Mouse (Mus musculus) urinary bladder, postnatal 14 days (tissue): ENCODE data around the gene Tulp1.
"Not testable (repeated sequence)": the region's sequence is repeated elsewhere in the genome, so short reads cannot be mapped to it uniquely, and the experiment has no call there.

Experiments
- DNase-seq: peaks from one replicate; pipeline ENCODE4 v3.0.0; 2021; ENCODE audit warnings: low spot score

Tulp1 gene

DNA sequence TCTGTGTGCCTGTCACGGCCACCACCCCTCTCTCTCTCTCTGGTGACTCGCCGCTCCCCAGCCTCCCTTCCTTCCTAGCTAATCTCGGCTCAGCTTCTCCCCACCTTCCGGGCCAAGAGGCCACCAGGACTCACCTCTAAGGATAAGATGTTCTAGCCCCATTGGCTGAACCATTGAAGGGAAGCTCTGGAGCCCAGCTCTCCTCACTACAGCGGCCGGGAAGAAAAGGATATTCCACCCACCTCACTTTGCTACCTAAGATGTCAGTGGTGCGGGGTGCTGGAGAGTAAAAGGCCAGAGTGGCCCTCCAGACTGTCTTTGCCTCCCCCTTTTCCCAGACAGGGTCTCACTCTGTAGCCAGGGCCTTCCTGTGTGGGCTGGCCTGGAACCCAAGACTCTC is at the start of gene Tulp1:
Gene Tulp1 (minus strand): TSS at position 101 of the 400 bp plus-strand sequence.
- no peak for DNase-seq

DNA sequence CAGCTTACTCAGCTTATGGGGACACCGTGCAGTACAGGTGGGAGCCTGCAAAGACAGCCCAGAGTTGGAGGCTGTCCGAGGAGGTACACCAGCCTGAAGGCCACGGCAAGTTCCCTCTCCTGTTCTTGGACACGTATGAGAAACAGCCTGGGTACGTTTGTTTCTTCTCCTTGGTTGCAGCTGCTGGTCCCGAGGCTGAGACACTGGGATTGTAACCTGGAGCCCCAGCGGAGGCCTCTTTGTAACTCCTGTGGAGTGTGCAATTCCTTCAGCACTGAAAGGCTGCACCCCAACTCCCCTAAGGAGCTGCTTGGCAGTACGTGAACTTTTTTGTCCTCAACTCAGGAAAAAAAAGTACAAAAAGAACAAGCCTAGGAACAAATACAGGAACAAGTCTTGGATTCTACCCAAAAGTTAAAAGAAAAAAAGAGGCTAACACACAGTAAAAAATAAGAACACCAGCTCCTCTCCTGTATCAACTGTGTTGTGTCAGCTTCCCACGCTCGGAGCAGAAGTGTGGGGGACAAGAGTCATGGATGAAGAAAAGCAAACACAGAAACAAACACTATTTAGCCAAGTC is 46.4 kb upstream of the Tulp1 start:
- DNase-seq, result no peak

GRCm38 (mm10) chr17:28410731-28411130 is 45.7 kb upstream of the Tulp1 start:
- DNase-seq, result no peak

- no peak for DNase-seq
These were observed 43.4 kb upstream of the Tulp1 start for GRCm38 (mm10) chr17:28408251-28408918.

DNA sequence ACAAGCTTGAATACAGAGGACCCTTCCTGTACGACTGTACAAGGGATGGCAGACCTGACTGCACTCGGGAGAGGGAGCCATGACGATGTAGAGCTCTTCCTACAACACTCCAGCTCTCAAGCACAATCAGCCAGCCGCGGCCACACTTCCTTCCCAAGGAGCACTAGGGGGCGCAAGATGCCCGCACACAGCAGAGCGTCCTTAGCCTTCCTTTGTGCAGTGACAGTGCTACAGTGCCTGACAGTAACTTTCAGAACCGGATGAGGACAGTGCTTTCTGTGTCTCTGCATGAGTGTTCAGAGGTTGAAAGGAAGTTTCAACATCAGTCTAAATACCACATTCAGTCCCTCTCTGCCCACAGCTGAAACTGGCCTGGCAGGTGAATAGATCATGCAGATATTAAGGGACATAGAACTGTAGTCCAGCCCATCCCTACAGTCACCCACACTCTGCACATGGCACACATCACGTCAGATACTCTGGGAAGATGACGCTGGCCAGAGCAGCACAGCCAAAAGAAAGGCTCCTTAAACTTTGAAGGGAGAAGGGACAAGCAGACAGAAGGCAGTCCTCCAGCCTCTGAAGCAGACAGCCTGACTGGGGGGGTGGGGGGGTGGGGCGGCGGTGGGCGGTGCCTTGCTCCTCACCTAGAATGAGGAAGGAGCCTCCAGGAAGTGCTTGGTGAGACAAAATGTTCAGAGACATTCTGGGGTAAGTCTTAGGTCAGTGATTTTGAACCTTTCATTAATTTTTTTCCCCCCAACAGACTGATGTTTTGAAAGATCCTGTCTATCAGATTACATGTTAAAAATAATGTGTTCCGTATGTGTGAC is 42.6 kb upstream of the Tulp1 start:
- peak; percentile 84 for DNase-seq

GRCm38 (mm10) chr17:28406471-28406870 is 41.4 kb upstream of the Tulp1 start:
- no peak for DNase-seq

- not testable (repeated sequence) for DNase-seq
These were observed 39.7 kb upstream of the Tulp1 start for GRCm38 (mm10) chr17:28404745-28405144.

DNA sequence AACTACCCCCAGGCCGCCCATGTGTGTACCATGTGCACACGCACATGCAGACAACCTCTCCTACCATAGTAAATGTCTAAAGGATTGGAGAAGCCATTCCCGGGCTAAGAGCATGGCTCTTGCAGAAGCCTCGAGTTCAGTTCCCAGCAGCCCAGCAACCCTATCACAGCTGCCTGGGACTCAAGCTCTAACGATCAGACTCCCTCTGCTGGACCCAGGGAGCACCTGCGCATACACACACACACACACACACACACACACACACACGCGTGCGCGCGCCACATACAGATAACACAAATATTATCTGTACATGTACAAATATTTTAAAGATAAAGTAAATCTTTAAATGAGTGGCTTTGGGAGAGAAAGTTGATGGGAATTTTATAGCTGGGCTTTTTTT is 39.3 kb upstream of the Tulp1 start:
- DNase-seq, result no peak

DNA sequence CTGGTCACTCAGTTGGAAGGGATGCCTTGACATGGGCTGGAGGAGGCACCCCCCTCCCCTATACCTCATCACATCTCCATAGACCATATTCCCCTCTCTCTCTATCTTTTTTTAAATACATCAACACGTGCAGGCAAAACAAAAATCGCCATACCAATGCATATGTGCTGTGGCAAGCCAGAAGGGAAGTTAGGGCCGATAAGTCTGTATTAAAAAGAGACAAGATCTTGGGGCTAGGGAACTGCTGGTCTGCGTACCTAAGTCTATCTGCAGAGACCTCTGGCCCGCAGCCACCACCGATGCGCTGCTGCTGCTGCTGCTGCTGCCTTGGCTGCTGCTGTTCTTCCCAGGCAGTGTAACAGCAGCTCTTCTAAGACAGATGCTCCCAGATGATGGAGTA is 30.0 kb upstream of the Tulp1 start:
- no peak for DNase-seq

GRCm38 (mm10) chr17:28394051-28394765 is 29.2 kb upstream of the Tulp1 start:
- no peak for DNase-seq

GRCm38 (mm10) chr17:28391568-28392432 is 26.8 kb upstream of the Tulp1 start:
- no peak for DNase-seq

GRCm38 (mm10) chr17:28388534-28388933 is 23.5 kb upstream of the Tulp1 start:
- DNase-seq, result no peak

DNA sequence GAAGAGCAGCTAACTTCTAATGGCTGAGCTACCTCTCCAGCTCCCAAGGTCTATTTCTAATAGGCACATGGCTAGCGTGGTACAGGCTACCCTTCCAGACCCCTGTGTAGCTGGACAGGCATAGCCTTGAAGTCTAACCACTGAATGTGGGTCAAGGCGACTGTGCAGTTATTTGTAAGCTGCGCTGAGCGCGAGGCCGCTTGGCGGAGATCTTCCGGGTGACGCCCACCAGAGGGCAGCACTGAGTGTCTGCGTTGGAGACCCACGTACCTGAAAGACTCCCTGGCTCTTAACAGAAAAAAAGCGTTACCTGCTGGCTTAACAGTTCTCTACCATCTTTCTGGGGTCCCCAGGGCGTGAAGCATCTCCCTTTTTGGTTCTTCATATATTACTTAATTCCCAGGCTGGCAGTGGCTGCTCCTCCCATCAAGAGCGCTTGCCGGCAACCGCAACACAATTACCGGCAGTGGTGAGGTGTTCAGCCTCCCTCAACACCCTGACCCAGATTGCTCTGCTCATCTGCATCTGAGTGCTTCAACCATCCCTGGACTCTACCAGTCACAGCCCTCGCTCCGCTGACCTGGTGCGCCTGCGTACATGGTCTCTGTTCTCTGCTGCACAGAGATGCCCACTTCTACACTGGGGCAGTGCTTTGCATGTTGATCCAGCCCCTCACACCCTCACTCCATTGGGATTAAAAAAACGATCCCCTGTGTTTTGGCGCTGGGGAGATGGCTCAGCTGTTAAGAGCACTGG is 21.3 kb upstream of the Tulp1 start:
- peak; percentile 85 for DNase-seq

- peak; percentile 37 for DNase-seq
These were observed 19.3 kb upstream of the Tulp1 start for GRCm38 (mm10) chr17:28384298-28384697.

GRCm38 (mm10) chr17:28380255-28380654 is 15.2 kb upstream of the Tulp1 start:
- DNase-seq, result no peak

GRCm38 (mm10) chr17:28375592-28376061 is 10.6 kb upstream of the Tulp1 start:
- DNase-seq, result no peak

DNA sequence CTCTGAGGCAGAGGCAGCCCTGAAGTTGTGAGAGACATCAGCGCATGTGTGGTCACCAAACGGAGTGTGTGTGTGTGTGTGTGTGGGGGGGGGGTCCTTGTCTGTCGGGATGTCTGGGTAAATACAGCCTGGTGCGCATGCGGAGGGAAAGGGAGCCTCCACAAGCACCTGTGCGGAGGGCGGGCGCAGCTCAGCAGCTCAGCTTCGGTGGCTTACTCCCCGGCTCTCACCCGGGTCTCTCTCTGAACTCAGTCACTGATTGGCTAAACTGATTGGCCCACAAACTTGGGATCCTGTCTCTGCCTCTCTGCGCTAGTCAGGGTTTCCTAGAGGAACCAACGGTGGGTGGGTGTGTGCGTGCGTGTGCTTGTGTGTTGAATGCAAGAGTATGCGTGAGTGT is 9.5 kb upstream of the Tulp1 start:
- no peak for DNase-seq

DNA sequence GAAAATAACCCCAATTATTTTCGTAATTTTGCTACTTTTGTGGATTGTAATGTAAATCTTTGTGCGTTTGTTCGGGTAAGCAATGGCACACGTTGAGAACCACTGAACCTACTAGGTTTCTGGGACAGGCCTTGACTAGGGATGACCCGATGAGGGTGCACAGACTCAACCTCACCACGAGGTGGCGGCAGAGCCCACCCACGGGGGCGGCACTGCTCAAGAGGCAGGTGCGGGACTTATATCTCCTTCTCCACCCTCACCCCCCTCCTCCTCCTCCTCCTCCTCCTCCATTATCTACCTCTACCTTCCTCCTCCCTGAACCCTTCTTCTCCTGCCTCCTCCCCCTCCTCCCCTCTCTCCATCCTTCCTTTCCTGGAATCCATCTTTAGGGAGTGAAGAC is 8.8 kb upstream of the Tulp1 start:
- peak; percentile 54 for DNase-seq

- no peak for DNase-seq
These were observed 6.9 kb upstream of the Tulp1 start for GRCm38 (mm10) chr17:28371941-28372340.

- no peak for DNase-seq
These were observed 6.3 kb upstream of the Tulp1 start for GRCm38 (mm10) chr17:28371286-28371685.

- DNase-seq, result no peak
These were observed 4.0 kb upstream of the Tulp1 start for GRCm38 (mm10) chr17:28369056-28369455.
